Mouse (Mus musculus): Measurements from ENCODE around the gene Ube3b.

GRCm38 (mm10) chr5:114368121-114368520 is 12.3 kb upstream of the Ube3b start:
- TF ChIP-seq CTCF (IDR thresholded peaks at IDR 0.05; ENCODE audit: low read depth, low read length), result no peak
- TF ChIP-seq EP300 (IDR thresholded peaks at IDR 0.05; ENCODE audit: insufficient read depth, low read depth, low read length), result no peak
- TF ChIP-seq POLR2A (IDR thresholded peaks at IDR 0.05; ENCODE audit: insufficient read depth, low read length), result no peak
